Mouse (Mus musculus): ENCODE measurements around the gene Dpp10. TPM values are rescaled to one million over a fixed set of nuclear protein-coding genes. Genes with fewer than 3 reads are reported as not detected.
A peak's percentile ranks its signal among the peaks of the same experiment; 100 is the strongest.

Gene Dpp10
- polyA plus RNA-seq, 1 experiment, result 51.7 TPM

DNA sequence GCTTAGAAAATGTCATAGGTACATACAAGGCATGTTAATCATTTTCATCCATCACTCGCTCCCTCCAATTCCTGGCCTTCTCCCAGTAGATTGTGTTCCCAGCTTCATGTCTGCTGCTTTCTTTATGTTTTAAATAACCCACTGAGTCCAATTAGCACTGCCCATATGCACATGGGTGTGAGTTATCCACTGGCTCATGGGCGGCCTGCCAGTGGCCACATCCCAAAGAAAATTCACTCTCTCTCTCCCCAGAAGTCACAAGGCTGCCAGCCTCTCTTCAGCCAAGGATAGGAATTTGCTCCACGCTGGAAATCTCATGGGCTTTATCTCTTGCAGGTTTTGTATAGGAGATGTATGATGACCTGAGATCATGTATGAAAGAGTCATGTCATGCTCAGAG lies 338.1 kb downstream of the Dpp10 start:
- no peak overlapping the region for H3K27ac ChIP-seq (ENCODE audit: insufficient read depth, low read length)
- 17% methylated on average over 3 of the region's 3 CpGs for WGBS
- H3K27me3 ChIP-seq (ENCODE audit: control insufficient read depth, insufficient read depth, low read length), result no peaks in the 10 kb centered on the region
- no peak for TF ChIP-seq POLR2A (IDR thresholded peaks at IDR 0.05; ENCODE audit: borderline replicate concordance, insufficient read depth, low read length)
- no peaks in the 10 kb centered on the region for H3K4me1 ChIP-seq (ENCODE audit: control insufficient read depth, insufficient read depth, low read length)
- peak; percentile 28 to 39 for DNase-seq
- H3K4me3 ChIP-seq (replicated peaks; ENCODE audit: insufficient read depth, low read depth, low read length), result no peak overlapping the region

DNA sequence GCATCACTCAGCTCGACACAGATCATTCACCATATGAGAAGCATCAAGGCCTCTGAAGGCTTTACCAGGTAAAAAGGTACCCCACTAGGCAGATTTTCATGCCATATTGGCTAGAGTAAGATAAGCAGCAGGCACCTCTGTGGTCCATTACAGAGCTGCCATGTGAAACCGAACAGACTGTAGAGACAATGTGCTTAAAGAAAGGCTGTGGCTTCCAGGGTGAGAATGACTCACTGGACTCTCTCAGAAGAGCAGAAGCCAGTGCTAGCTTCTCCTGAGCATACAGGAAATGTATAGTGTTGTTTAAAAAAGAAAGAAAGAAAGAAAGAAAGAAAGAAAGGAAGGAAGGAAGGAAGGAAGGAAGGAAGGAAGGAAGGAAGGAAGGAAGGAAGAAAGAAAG lies 386.9 kb downstream of the Dpp10 start:
- Histone ChIP-seq H3K4me1 (ENCODE audit: control insufficient read depth, insufficient read depth, low read length) (no peaks in the 10 kb centered on the region), H3K4me3 (replicated peaks; ENCODE audit: insufficient read depth, low read depth, low read length) (no peak overlapping the region), H3K27me3 (ENCODE audit: control insufficient read depth, insufficient read depth, low read length) (no peaks in the 10 kb centered on the region), H3K27ac (ENCODE audit: insufficient read depth, low read length) (no peak overlapping the region)
- WGBS, result 17% methylated on average over 2 of the region's 2 CpGs
- TF ChIP-seq POLR2A (IDR thresholded peaks at IDR 0.05; ENCODE audit: borderline replicate concordance, insufficient read depth, low read length), result no peak
- no peak for TF ChIP-seq CTCF (IDR thresholded peaks at IDR 0.05; ENCODE audit: borderline replicate concordance, insufficient read depth, low read depth, low read length)
- peak in 1 of 2 experiments; percentile 34 for DNase-seq

- Histone ChIP-seq H3K27ac (ENCODE audit: insufficient read depth, low read length) (no peak overlapping the region), H3K4me1 (ENCODE audit: control insufficient read depth, insufficient read depth, low read length) (no peaks in the 10 kb centered on the region), H3K27me3 (ENCODE audit: control insufficient read depth, insufficient read depth, low read length) (no peaks in the 10 kb centered on the region), H3K4me3 (replicated peaks; ENCODE audit: insufficient read depth, low read depth, low read length) (no peak overlapping the region)
- DNase-seq, result peak in 1 of 2 experiments; percentile 24
- TF ChIP-seq POLR2A (IDR thresholded peaks at IDR 0.05; ENCODE audit: borderline replicate concordance, insufficient read depth, low read length), result no peak
- no peak for TF ChIP-seq CTCF (IDR thresholded peaks at IDR 0.05; ENCODE audit: borderline replicate concordance, insufficient read depth, low read depth, low read length)
- 26% methylated on average over 3 of the region's 3 CpGs for WGBS
These were observed 388.8 kb downstream of the Dpp10 start for GRCm38 (mm10) chr1:123656607-123657006.

- TF ChIP-seq POLR2A (IDR thresholded peaks at IDR 0.05; ENCODE audit: borderline replicate concordance, insufficient read depth, low read length) (no peak), CTCF (IDR thresholded peaks at IDR 0.05; ENCODE audit: borderline replicate concordance, insufficient read depth, low read depth, low read length) (no peak)
- H3K4me1 ChIP-seq (ENCODE audit: control insufficient read depth, insufficient read depth, low read length), result no peaks in the 10 kb centered on the region
- no peak overlapping the region for H3K27ac ChIP-seq (ENCODE audit: insufficient read depth, low read length)
- DNase-seq, result no peak
- WGBS, result 96% methylated on average over 1 of the region's 1 CpGs
- H3K27me3 ChIP-seq (ENCODE audit: control insufficient read depth, insufficient read depth, low read length), result no peaks in the 10 kb centered on the region
- H3K4me3 ChIP-seq (replicated peaks; ENCODE audit: insufficient read depth, low read depth, low read length), result no peak overlapping the region
These were observed 407.5 kb downstream of the Dpp10 start for GRCm38 (mm10) chr1:123637897-123638296.

- 81% methylated on average over 3 of the region's 3 CpGs for WGBS
- no peak overlapping the region for H3K27ac ChIP-seq (ENCODE audit: insufficient read depth, low read length)
- H3K4me1 ChIP-seq (ENCODE audit: control insufficient read depth, insufficient read depth, low read length), result no peaks in the 10 kb centered on the region
- H3K27me3 ChIP-seq (ENCODE audit: control insufficient read depth, insufficient read depth, low read length), result no peaks in the 10 kb centered on the region
- no peak overlapping the region for H3K4me3 ChIP-seq (replicated peaks; ENCODE audit: insufficient read depth, low read depth, low read length)
- no peak for DNase-seq
- no peak for TF ChIP-seq POLR2A (IDR thresholded peaks at IDR 0.05; ENCODE audit: borderline replicate concordance, insufficient read depth, low read length)
- TF ChIP-seq CTCF (IDR thresholded peaks at IDR 0.05; ENCODE audit: borderline replicate concordance, insufficient read depth, low read depth, low read length), result no peak
These were observed 417.1 kb downstream of the Dpp10 start for GRCm38 (mm10) chr1:123628268-123628667.

DNA sequence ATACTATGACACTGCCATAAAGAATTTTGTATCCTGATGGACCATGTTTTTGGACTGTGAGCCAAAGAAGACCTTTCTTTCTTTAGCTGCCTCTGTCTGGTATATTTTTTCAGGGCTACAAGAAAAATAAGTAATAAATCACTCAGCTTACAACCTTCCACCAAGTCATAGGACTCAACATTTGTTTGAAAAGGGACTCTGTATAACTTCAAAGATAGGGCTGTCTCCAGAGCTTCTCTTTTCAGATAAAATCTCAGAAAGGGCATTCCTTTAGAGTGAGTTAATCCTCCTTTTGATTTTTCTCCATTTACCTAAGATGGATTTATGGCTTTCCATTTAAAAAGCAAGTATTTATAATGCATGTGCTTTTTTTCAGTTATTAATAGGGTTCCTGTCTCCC lies 460.5 kb downstream of the Dpp10 start:
- Histone ChIP-seq H3K4me3 (replicated peaks; ENCODE audit: insufficient read depth, low read depth, low read length) (no peak overlapping the region), H3K27me3 (ENCODE audit: control insufficient read depth, insufficient read depth, low read length) (no peaks in the 10 kb centered on the region), H3K27ac (ENCODE audit: insufficient read depth, low read length) (no peak overlapping the region), H3K4me1 (ENCODE audit: control insufficient read depth, insufficient read depth, low read length) (no peaks in the 10 kb centered on the region)
- DNase-seq, result no peak
- TF ChIP-seq POLR2A (IDR thresholded peaks at IDR 0.05; ENCODE audit: borderline replicate concordance, insufficient read depth, low read length), result no peak
- no peak for TF ChIP-seq CTCF (IDR thresholded peaks at IDR 0.05; ENCODE audit: borderline replicate concordance, insufficient read depth, low read depth, low read length)

DNA sequence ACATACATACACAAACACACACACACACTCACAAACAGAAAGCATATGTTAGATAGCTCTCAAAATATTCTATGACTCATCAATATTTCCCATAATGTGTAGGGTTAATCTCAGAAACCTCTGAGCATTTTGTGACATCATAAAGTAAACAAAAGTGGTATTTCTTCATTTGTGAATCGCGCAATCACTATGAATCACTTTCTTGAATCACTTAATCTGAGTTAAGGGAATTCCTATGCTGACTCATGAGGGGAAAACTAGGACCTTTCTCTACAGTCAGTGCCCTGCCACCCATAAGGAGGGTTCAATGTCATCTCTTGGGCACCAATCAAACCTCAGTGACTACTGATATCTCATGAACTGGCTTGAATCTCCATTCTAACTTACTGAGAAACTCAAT lies 465.2 kb downstream of the Dpp10 start:
- no peaks in the 10 kb centered on the region for H3K27me3 ChIP-seq (ENCODE audit: control insufficient read depth, insufficient read depth, low read length)
- TF ChIP-seq CTCF (IDR thresholded peaks at IDR 0.05; ENCODE audit: borderline replicate concordance, insufficient read depth, low read depth, low read length), result no peak
- no peak for TF ChIP-seq POLR2A (IDR thresholded peaks at IDR 0.05; ENCODE audit: borderline replicate concordance, insufficient read depth, low read length)
- H3K4me1 ChIP-seq (ENCODE audit: control insufficient read depth, insufficient read depth, low read length), result no peaks in the 10 kb centered on the region
- H3K4me3 ChIP-seq (replicated peaks; ENCODE audit: insufficient read depth, low read depth, low read length), result no peak overlapping the region
- no peak overlapping the region for H3K27ac ChIP-seq (ENCODE audit: insufficient read depth, low read length)
- DNase-seq, result no peak
- WGBS, result 100% methylated on average over 2 of the region's 2 CpGs

- DNase-seq, result no peak
- no peak for TF ChIP-seq POLR2A (IDR thresholded peaks at IDR 0.05; ENCODE audit: borderline replicate concordance, insufficient read depth, low read length)
- no peak for TF ChIP-seq CTCF (IDR thresholded peaks at IDR 0.05; ENCODE audit: borderline replicate concordance, insufficient read depth, low read depth, low read length)
- no peak overlapping the region for H3K4me3 ChIP-seq (replicated peaks; ENCODE audit: insufficient read depth, low read depth, low read length)
- H3K4me1 ChIP-seq (ENCODE audit: control insufficient read depth, insufficient read depth, low read length), result no peaks in the 10 kb centered on the region
- 92% methylated on average over 1 of the region's 1 CpGs for WGBS
- no peak overlapping the region for H3K27ac ChIP-seq (ENCODE audit: insufficient read depth, low read length)
- H3K27me3 ChIP-seq (ENCODE audit: control insufficient read depth, insufficient read depth, low read length), result no peaks in the 10 kb centered on the region
These were observed 471.6 kb downstream of the Dpp10 start for GRCm38 (mm10) chr1:123573713-123574112.
